Mouse (Mus musculus): ENCODE measurements around the gene Zfp65. TPM values are rescaled to one million over a fixed set of nuclear protein-coding genes. Genes with fewer than 3 reads are reported as not detected.
"Not testable (repeated sequence)": the region's sequence is repeated elsewhere in the genome, so short reads cannot be mapped to it uniquely, and the experiment has no call there.

The Zfp65 gene
- 4.2 and 5.0 TPM in 2 replicates for polyA plus RNA-seq (2016; fragmentation: Nextera tagmentation; extraction: Ambion mirVana)

GRCm38 (mm10) chr13:67728641-67729318 is at the start of gene Zfp65:
Gene Zfp65 (minus strand): TSS chr13:67729173.
- peak; percentile 74 for ATAC-seq (ENCODE audit: insufficient number of reproducible peaks, low FRiP score)
- H3K27me3 ChIP-seq (replicated peaks) = no peaks in the 10 kb centered on the region
- peak within 1 kb of the TSS; percentile 73 for H3K4me2 ChIP-seq
- peaks cover 11% of the 10 kb centered on the region for H3K9me3 ChIP-seq (replicated peaks)
- H3K9ac ChIP-seq = peak within 1 kb of the TSS; percentile 84
- H3K4me3 ChIP-seq = peak within 1 kb of the TSS; percentile 85
- H3K27ac ChIP-seq (ENCODE audit: poor library complexity, severe bottlenecking) = peak within 1 kb of the TSS; percentile 58; the same call in 1 of the 2 replicates
- 6% methylated on average over 19 of the region's 21 CpGs for WGBS
- H3K4me1 ChIP-seq (replicated peaks) = 0 out of 2 replicates have a peak, but pooled peaks cover 3% of the 10 kb centered on the region
- H3K36me3 ChIP-seq = no peaks in the 10 kb centered on the region

GRCm38 (mm10) chr13:67763031-67763768 is 34.2 kb upstream of the Zfp65 start:
- no peak overlapping the region for H3K27ac ChIP-seq (ENCODE audit: poor library complexity, severe bottlenecking)
- WGBS = 76% methylated on average over 2 of the region's 2 CpGs

GRCm38 (mm10) chr13:67759966-67760365 is 31.0 kb upstream of the Zfp65 start:
- no peaks in the 10 kb centered on the region for H3K27me3 ChIP-seq (replicated peaks)
- no peaks in the 10 kb centered on the region for H3K36me3 ChIP-seq
- 58% methylated on average over 1 of the region's 1 CpGs for WGBS
- H3K9ac ChIP-seq = no peak overlapping the region
- no peak overlapping the region for H3K4me2 ChIP-seq
- no peaks in the 10 kb centered on the region for H3K9me3 ChIP-seq (replicated peaks)
- no peak overlapping the region for H3K4me3 ChIP-seq
- no peak overlapping the region for H3K27ac ChIP-seq (ENCODE audit: poor library complexity, severe bottlenecking)
- H3K4me1 ChIP-seq (replicated peaks) = no peaks in the 10 kb centered on the region
- no peak for ATAC-seq (ENCODE audit: insufficient number of reproducible peaks, low FRiP score)

More at GRCm38 (mm10) chr13:67763031-67763768, 34.2 kb upstream of the Zfp65 start:
- Histone ChIP-seq H3K4me3 (no peak overlapping the region), H3K4me1 (replicated peaks) (no peaks in the 10 kb centered on the region), H3K27me3 (replicated peaks) (no peaks in the 10 kb centered on the region), H3K4me2 (no peak overlapping the region), H3K36me3 (no peaks in the 10 kb centered on the region), H3K9me3 (replicated peaks) (no peaks in the 10 kb centered on the region), H3K9ac (no peak overlapping the region)
- no peak for ATAC-seq (ENCODE audit: insufficient number of reproducible peaks, low FRiP score)

GRCm38 (mm10) chr13:67755761-67756160 is 26.8 kb upstream of the Zfp65 start:
- Histone ChIP-seq H3K9ac (no peak overlapping the region), H3K9me3 (replicated peaks) (no peaks in the 10 kb centered on the region), H3K36me3 (peaks cover 9% of the 10 kb centered on the region), H3K27me3 (replicated peaks) (no peaks in the 10 kb centered on the region), H3K4me1 (replicated peaks) (peaks cover 5% of the 10 kb centered on the region), H3K27ac (ENCODE audit: poor library complexity, severe bottlenecking) (no peak overlapping the region), H3K4me3 (no peak overlapping the region), H3K4me2 (no peak overlapping the region)
- WGBS = 83% methylated on average over 6 of the region's 6 CpGs
- no peak for ATAC-seq (ENCODE audit: insufficient number of reproducible peaks, low FRiP score)

- 6% methylated on average over 24 of the region's 24 CpGs for whole genome bisulfite sequencing
- Histone ChIP-seq H3K36me3 (peaks cover 12% of the 10 kb centered on the region), H3K27ac (ENCODE audit: poor library complexity, severe bottlenecking) (peak within 1 kb of the TSS; percentile 70), H3K4me3 (peak within 1 kb of the TSS; percentile 90), H3K4me1 (replicated peaks) (peaks cover 5% of the 10 kb centered on the region), H3K9ac (peak within 1 kb of the TSS; percentile 78), H3K27me3 (replicated peaks) (no peaks in the 10 kb centered on the region), H3K9me3 (replicated peaks) (0 out of 2 replicates have a peak, but pooled peaks cover 2% of the 10 kb centered on the region), H3K4me2 (peak within 1 kb of the TSS; percentile 83)
- peak; percentile 91 for ATAC-seq (ENCODE audit: insufficient number of reproducible peaks, low FRiP score)
Observed at GRCm38 (mm10) chr13:67754333-67755306, 25.6 kb upstream of the Zfp65 start, which contains the start of gene Zfp85. Gene Zfp85 (minus strand): TSS chr13:67755228.

GRCm38 (mm10) chr13:67743896-67744295 is 14.9 kb upstream of the Zfp65 start:
- ATAC-seq (ENCODE audit: insufficient number of reproducible peaks, low FRiP score) = no peak
- H3K27me3 ChIP-seq (replicated peaks) = no peaks in the 10 kb centered on the region
- H3K9me3 ChIP-seq (replicated peaks) = peaks cover 10% of the 10 kb centered on the region
- no peak overlapping the region for H3K9ac ChIP-seq
- H3K4me3 ChIP-seq = no peak overlapping the region
- WGBS = 87% methylated on average over 9 of the region's 9 CpGs
- H3K36me3 ChIP-seq = peaks cover 17% of the 10 kb centered on the region
- no peak overlapping the region for H3K27ac ChIP-seq (ENCODE audit: poor library complexity, severe bottlenecking)
- H3K4me2 ChIP-seq = no peak overlapping the region
- no peaks in the 10 kb centered on the region for H3K4me1 ChIP-seq (replicated peaks)

- Histone ChIP-seq H3K27me3 (replicated peaks) (no peaks in the 10 kb centered on the region), H3K4me1 (replicated peaks) (no peaks in the 10 kb centered on the region), H3K4me2 (no peak overlapping the region), H3K36me3 (peaks cover 9% of the 10 kb centered on the region), H3K9ac (no peak overlapping the region), H3K4me3 (no peak overlapping the region), H3K9me3 (replicated peaks) (peaks cover 10% of the 10 kb centered on the region), H3K27ac (ENCODE audit: poor library complexity, severe bottlenecking) (no peak overlapping the region)
- no peak for ATAC-seq (ENCODE audit: insufficient number of reproducible peaks, low FRiP score)
- 80% methylated on average over 3 of the region's 3 CpGs for WGBS
Observed at GRCm38 (mm10) chr13:67742941-67743340, 14.0 kb upstream of the Zfp65 start.

- 90% methylated on average over 9 of the region's 9 CpGs for WGBS
- not testable (repeated sequence) for ATAC-seq (ENCODE audit: insufficient number of reproducible peaks, low FRiP score); H3K27ac ChIP-seq (ENCODE audit: poor library complexity, severe bottlenecking)
Observed at GRCm38 (mm10) chr13:67734391-67734790, 5.4 kb upstream of the Zfp65 start.

GRCm38 (mm10) chr13:67729441-67729840 is 468 bp upstream of the Zfp65 start:
- not testable (repeated sequence) for H3K4me1 ChIP-seq (replicated peaks); H3K27ac ChIP-seq (ENCODE audit: poor library complexity, severe bottlenecking); H3K36me3 ChIP-seq; H3K9ac ChIP-seq; H3K27me3 ChIP-seq (replicated peaks)
- peaks cover 16% of the 10 kb centered on the region for H3K9me3 ChIP-seq (replicated peaks)
- peak; percentile 72 for ATAC-seq (ENCODE audit: insufficient number of reproducible peaks, low FRiP score)
- 56% methylated on average over 4 of the region's 4 CpGs for WGBS
- H3K4me2 ChIP-seq = peak overlapping the region; percentile 73
- H3K4me3 ChIP-seq = peak overlapping the region; percentile 85

More at GRCm38 (mm10) chr13:67734391-67734790, 5.4 kb upstream of the Zfp65 start:
- H3K9me3 ChIP-seq (replicated peaks) = peaks cover 24% of the 10 kb centered on the region
- not testable (repeated sequence) for H3K4me3 ChIP-seq; H3K4me1 ChIP-seq (replicated peaks); H3K4me2 ChIP-seq; H3K27me3 ChIP-seq (replicated peaks); H3K9ac ChIP-seq; H3K36me3 ChIP-seq

GRCm38 (mm10) chr13:67728106-67728505 is 867 bp downstream of the Zfp65 start:
- 0 out of 2 replicates have a peak, but pooled peaks cover 5% of the 10 kb centered on the region for H3K4me1 ChIP-seq (replicated peaks)
- H3K9me3 ChIP-seq (replicated peaks) = 0 out of 2 replicates have a peak, but pooled peaks cover 4% of the 10 kb centered on the region
- peak overlapping the region; percentile 85 for H3K4me3 ChIP-seq
- no peaks in the 10 kb centered on the region for H3K36me3 ChIP-seq
- WGBS = 72% methylated on average over 1 of the region's 1 CpGs
- H3K9ac ChIP-seq = no peak overlapping the region
- no peaks in the 10 kb centered on the region for H3K27me3 ChIP-seq (replicated peaks)
- no peak overlapping the region for H3K27ac ChIP-seq (ENCODE audit: poor library complexity, severe bottlenecking)
- peak overlapping the region; percentile 73 for H3K4me2 ChIP-seq
- no peak for ATAC-seq (ENCODE audit: insufficient number of reproducible peaks, low FRiP score)
